Mouse (Mus musculus) natural killer cell, adult 2 months (primary cell): Measurements from ENCODE around the gene Map2k3.
A peak's percentile ranks its signal among the peaks of the same experiment; 100 is the strongest.

Source experiments
- DNase-seq, 2 experiments: peaks; one replicate each; pipeline ENCODE4 v3.0.0; 2022; ENCODE audit warnings: low spot score in 2 of 2

The Map2k3 gene

DNA sequence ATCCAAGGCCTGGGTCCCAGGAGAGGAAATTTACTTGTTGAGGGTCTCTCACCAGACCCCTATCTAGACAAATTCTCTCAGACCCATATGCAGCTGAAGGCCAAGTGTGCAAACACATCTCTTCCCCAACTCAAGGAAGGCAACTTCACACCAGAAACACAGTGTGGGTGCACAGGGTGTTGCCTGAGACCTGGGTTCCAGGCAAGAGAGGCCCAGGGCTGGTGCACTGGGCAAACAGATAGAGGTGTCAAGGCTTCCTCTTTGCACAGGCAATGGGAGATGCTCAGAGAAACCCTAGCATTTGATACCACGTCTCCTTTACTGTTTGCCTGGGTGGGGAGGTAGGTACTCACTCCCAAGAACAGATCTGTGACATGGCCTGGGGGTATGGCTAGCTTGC, 6.9 kb upstream of the Map2k3 start:
- no peak for DNase-seq

DNA sequence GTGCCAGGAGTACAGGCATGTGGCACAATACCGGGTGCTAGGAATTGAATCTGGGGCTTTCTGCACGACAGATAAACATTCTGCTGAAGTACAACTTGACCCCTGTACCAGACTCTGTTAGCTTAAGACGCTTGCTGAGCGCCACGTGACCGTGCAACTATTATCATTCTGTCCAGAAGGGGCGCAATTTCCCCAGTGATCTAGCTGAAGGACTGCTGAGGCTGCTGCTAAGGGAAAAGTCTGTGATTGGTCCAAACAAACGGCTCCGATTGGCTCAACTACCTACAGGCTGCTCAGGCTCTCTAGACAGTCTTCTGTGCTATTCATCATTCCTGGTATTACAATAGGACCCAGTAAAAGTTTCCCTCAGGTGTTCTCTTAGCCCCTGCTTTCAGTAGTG, 4.6 kb upstream of the Map2k3 start:
- peak; percentile 87 to 90 for DNase-seq

DNA sequence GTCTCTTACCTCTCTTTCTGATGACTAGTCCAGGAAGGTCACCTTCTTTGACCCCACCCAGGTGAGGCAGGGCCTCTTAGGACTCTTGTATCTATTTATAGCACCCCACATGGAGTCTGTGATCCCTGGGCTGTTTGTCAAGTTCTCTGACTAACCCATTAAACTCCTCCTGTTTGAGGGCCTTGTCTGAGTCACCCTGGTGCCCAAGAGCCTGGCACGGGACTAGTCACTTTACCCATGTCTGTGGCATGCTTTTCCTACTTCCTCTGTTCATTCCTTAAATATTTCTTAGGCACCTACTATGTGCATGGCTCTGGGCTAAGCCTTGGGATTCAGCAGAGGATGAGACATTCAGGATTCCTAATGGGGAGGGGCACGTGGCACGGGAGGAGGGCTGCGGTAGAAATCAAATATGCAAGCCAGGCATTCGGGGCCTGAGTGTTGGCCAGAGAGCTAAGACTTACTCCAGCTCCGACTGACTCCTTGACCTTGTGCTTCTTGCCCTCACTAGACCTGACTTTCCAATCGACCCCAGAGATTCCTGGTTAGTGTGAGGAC, 1.0 kb upstream of the Map2k3 start:
- no peak for DNase-seq

DNA sequence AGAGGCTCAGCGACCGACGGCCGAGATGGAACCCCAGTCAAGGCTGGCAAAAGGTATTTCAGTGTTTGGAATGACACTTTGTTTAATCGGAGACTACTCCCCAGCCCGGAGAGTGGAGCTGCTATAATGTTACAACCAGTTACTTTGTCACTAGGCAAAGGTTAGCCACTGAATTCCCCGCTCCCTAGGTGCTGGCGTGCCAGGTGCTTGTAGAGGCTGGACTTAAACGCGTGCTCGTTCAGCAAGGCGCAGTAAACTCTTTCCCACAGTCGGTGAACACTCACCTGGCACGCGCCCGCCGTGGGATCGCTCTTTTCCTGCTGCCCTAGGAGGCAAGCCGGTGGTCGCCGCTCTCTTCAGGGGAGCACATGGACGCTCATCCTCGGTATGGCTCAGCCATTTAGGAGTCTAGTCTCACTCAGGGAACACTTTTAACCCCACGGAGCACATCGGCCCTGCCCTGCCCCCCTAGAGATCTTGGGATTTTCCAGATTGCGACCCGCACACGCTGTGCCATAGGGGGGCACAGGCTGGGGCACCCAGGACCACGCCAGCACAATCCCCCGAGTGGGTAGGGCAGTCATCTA, 458 bp upstream of the Map2k3 start:
- DNase-seq, result no peak

DNA sequence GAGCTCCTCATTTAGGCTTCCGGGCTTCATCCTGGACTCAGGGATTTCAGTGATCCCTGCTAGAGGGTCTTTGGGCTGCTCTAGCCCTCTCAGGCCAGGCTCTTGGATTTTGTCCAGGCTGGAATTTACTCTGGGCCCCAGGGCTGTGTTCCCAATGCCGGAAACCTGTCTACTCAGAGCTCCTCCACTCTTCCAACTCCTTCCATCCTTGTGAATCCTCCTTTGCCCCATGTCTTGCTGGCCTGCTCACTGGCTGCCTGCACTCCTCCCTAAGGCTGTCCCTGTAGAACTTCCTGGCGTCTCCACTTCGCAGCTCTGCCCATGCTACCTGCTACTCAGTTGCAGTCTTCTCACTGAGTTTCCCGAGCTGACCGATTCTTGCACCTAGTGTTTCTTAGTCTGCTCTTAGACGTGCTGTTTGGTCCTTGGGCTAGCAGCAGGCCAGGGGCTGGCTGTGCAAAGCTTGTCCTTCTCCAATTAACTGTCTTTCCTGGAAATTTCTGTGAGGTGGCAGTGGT, 729 bp downstream of the Map2k3 start:
- no peak for DNase-seq

DNA sequence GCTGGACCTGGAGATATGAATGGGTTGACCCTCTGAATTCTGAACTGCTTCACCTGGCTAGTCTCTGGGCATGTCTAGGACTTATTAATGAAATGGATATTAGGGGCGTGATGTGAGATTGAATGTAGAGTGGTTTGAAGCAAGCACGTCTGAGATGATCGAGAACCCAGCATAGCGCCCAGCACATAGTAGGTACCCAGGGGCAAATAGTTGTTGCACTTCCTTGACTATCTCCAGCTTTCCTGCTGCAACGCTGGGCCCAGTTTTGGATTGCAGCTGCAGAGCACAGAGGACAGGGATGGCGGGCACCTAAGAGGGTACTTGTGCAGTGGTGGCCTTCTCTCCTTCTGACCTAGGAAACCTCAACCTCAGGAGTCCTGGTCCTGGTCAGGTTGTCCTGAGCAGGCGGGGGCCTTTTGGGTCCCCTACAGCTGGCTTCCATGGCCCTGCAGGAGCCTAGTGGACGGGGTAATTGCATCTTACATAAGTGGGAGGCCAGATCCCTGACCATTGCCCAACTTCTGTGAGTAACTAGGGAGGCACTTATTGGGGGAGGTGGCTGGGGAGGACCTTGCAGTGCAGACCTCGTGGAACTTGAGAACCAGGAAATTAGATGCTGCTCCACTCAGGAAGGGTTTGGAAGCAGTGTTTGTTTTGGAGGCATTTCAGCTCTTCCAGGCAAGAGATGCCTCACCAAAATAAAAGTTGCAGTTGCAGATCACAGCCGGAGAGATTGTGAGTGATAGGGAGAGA, 1.5 kb downstream of the Map2k3 start:
- no peak for DNase-seq

DNA sequence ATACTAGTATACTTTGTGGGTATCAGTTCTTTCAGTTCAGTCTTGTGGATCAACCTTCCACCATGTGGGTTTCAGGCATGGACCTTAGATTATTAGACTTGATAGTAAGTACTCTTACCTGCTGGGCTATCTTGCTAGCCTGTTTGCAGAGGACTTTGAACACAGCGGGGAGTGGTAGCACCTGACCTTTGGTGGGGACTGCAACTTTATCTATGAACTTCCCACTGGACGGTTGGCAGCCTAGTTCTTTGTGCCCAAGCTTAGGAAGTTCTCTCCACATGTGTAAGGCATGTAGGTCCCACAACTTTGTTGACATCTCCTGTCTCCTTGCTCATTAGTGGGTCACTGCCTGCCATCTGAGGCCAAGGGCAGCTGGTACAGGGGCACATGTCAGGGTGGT, 3.0 kb downstream of the Map2k3 start:
- DNase-seq, result no peak

DNA sequence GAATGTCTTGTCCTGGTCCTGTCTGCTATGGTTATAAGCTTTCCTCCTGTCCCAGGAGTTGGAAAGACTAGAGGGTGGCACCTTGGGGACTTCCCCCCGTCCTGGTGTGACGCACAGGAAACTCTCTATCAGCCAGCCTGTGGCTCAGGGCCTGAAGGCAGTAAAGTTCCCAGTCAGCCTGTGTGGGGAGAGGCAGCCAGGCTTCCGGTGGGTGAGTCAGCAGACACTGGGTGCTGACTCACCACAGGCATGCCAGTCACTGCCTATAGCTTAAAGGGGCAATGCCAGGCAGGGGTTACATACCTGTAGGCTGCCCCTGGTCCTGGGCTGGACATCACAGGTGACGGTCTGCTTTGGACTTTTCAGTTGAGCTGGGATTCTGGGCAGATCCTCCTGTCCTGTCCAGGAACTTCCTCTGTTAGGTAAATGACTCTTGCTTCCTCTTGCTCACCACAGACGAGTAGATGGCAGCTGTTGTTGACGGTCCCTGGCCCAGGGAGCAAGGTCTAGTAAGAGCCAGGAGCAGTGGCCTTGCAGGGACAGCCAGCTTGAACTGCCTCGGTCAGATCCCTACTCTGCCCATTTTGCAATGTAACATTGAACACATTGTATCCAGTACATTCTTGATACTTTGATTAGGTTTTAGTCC, 3.6 kb downstream of the Map2k3 start:
- DNase-seq, result peak; percentile 82 to 88

DNA sequence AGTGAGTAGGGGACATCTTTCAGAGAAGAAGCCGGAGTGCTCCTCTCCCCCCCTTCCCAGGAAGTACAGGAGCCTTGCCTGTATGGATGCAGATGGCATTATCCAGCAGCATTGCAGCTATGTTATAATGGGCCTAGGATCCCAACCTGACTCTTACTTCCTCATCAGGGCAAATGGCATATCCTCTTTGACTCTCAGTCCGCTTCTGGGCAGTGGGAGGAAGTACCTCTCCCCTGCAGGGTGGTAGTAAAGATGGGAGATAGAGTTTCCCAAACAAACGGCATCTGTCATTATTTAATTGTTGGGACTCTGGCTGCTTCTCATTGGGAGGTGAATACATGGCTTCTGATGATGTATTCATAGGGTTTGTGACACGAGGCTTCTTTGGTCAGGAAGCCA, 4.1 kb downstream of the Map2k3 start:
- DNase-seq, result no peak

DNA sequence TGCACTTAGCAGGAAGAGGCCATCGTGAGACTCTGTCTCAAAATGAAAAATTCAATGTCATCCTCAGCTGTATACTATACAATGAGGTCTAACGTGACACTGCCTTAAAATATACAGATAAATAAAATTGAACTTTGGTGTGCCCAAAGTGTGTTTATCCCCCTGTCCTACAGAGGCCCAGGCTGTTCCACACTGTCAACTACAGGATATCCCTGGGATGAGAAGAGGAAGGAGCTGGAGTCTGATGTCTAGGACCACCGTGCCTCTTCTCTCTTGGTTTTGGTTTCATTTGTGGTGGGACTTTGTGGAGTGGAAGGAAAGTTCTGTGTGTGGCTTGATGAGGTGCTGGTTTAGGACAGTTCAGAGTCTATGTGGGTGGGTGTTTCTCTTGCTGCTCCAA, 5.8 kb downstream of the Map2k3 start:
- no peak for DNase-seq

DNA sequence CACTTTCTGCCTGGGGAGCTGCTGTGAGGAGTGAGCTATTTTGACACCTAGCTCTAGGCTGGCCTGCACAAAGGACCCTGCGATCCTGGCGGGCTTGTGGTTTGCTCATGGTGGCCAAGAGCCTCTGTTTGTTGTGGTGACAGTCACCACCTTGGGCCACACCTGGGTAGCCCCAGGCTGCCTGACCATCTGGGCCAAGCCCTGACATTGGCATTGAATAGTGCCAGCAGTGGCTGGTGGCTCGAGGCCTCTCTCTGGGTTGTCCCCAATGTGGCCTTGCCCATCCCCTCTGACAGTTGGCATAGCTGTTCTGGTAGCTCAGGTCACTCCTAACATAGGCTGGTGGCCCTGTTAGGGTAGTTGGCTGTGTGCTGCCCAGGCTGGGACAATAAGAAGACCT, 7.7 kb downstream of the Map2k3 start:
- no peak for DNase-seq

DNA sequence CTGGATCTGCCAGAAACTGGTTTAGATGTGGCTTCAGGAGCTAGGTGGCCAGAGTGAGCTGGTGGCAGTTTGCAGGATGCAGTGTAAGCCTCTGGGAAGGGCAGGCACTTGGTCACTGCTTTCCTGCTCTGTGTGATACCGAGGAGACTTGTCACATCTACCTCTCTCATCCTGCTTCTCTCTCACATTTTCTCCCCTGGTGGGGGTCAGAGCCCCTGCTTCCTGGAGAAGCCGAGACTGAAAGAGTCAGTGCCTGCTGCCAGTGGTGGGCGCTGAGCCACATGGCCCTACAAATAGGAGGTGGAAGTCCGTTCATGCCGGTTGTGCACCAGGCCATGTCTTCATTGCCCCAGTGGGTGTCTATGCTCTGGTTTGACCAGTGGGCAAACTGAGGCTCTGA, 8.7 kb downstream of the Map2k3 start:
- DNase-seq, result no peak

DNA sequence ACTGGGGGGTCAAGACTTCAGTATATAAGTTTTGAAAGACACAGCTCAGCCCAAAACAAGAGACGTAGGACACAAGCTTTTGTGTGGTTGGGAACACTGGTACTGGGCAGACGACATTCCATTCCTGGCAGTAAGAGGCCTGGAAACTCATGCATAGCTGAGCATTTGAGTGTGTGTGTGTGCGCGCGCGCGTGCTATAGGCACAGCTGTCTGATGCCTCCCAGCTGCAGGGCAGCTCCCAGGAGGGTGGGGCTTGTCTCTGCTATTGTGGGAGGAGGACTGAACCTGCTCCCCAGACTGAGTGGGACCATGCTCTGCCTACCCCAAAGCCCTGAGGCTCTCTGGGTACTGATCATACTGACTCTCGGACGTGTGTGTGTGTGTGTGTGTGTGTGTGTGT, 9.5 kb downstream of the Map2k3 start:
- no peak for DNase-seq

DNA sequence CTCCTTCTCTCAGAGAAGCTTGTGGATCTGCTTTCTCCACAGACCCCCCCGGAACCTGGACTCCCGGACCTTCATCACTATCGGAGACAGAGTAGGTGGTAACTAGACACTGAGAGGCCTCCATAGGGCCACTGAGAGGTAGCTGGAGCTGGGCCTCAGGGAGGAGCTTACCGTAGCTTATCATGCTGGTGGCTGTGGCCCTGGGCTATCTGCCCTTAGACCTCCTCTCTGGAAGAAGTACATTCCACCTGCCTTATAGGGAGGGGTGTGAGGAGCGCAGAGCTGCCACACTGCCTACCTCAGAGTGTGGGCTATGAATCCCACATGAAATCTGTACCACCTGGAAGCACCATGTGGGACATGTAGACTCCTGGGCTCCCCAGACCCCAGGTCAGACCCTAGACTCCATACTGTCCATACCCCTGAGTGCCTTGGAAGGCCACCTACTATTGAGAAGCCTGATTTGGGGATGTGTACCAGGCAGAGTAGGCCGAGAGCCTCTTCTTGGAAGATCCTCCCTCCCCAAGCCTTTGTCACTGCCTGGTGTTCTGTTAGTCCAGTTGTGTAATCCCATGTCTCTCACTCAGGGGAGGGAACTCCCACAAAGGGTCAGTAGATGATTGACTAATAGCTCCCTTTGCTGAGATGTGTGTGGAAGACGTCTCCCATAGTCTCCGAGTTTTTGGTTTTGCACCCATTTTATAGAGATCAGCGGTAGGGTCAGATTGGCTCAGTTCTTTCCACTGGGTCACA, 10.6 kb downstream of the Map2k3 start:
- no peak for DNase-seq

DNA sequence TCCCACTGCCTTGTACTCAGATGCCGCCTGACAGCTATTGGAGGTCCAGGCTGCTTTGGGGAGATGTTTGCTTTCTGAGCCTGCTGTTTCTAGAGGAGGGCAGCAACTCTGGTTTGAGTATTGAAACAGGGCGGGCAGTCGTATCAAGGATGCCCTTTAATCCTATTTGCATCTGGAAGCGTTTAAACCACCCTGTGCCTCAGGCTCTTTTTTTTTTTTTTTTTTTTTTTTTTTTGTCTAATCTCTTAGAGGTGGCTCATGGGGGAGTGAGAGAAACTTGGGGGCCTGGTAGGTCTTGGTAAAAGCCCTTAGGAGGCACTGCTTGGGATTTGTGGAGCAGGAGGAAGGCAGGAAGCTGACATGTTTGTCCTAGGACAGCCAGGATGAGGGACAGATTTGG, 13.2 kb downstream of the Map2k3 start:
- DNase-seq, result no peak

DNA sequence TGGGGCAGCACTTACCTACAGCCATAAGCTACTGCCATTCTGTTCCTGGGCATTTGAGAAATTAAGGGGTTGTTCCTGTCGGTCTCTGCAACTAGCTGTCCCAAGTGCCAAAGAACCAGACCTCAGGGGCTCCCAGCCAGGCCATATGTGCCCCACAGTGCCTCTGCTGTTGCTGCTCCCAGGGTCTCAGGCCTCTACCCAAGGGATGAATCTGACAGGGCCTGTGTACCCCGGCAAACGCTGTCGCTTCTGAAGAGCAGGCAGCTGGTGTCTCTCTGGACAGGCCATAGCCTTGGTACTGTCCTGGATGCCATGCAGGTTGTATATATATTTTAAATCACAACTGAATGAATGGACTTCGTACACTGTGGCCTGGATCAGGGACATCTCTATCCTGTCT, 20.1 kb downstream of the Map2k3 start:
- DNase-seq, result no peak

DNA sequence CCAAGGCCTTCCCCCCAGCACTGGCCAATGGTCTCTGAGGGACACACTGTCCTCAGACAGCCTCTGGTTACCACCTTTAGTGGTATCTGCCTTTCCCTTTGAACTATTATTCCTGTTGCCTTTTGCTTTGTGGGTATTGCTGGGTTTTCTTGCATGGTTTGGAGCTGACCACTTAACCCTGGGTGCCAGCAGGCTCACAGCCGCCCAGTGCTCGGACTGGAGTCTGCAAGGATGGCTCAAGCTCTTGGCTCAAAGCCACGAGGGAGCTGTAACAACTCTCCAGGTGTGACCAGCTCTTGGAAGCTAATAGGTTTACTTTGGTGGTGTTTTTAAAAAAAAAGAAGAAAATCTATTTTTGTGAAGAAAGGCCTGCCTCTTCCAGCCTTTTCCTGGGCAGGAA, 20.5 kb downstream of the Map2k3 start:
- no peak for DNase-seq

DNA sequence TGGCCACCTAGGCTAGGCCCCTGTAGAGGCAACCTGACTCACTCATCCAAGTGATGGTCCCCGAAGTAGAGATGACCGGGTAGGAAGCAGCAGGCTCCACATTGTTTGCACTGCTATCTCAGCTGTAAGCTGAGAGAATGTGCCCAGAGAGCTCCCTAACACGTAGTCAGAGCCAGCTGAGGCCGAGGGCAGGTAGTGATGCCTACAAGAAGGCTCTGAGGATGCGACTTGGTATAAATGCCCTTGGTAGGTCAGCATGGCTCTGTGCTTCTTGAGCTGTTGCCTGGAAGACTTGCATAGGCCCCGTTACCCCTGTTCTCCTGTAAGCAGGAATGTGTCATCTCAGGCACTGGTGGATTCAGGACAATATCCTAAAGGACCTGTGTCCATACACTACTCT, 21.2 kb downstream of the Map2k3 start:
- DNase-seq, result no peak

DNA sequence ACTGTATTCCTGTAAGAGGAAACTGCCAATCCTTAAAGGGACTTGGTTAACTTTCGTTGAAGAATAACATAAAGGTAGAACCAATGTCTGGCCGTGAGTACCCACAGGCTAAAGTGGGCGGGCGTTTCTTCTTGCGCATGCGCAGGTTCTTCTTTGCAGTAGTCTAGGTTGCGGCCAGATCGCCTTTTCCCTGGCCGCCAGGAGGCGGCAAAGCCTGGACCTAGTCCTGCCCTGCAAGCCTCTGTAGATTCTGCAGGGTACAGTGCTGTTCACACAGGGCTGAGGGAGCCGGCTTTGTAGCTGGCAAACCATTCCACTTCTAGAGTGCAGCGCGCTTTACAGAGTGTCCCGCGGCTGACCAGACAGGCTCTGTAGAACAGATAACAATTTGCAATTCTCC, 22.0 kb downstream of the Map2k3 start:
- DNase-seq, result peak; percentile 71 to 79

DNA sequence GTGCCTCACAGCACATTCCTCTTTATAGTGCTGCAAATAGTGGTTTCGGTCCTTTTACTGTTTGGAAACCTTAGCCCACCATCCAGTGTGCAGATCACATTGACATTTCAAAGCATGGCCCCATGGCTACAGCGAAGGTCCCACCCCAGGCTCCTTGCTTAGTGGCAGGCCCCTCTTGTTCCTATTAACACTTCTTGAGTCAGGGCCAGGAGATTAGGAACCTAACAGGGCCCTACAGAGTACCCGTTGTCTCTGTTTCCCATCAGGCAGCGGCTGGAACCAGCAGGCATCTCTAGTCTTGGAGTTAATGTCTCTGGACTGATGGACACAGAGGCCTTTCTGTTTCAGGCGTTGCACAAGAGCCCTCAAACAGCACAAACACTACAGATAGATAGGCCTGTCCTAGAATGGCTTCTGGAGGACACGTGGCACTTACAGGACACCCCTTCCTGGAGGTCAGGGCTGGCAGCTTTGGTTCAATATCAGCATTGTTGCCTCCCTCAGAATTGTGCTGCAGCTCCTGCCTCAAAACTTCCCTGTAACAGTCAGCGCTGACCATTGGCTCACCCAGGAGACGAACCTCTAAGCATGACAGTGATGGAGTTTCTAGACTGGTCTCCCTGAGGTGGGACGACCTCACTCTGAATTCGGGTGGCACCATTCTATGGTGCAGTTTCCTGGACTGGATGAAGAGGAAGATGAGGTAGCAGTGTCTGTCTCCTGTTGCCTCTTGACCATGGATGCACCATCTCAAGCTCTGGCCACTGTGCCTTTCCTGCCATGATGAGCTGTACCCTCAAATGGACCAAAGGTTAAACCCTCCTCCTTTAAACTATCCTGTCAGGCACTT, 22.6 kb downstream of the Map2k3 start:
- no peak for DNase-seq
